Mouse (Mus musculus): Measurements from ENCODE around the gene Cpb2.
A peak's percentile ranks its signal among the peaks of the same experiment; 100 is the strongest.

The Cpb2 gene

DNA sequence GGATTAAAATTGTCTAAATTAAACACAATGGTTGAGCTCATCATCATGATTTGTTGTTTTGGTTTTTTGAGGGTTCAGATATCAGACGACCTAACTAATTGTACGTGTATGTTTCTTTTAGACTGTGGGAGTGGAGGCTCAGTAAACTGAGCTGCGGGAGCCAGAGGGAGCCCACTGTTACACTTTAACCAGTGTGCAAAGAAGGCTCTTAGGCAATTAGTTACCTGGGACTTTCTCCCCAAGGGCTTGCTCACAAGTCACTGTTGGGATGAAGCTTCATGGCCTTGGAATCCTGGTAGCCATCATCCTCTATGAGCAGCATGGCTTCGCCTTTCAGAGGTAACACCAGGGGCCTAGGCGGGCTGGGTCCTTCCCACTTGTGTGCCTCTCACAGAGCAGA is at the start of gene Cpb2:
Gene Cpb2 (plus strand): TSS at position 201 of the 400 bp plus-strand sequence.
- DNase-seq (ENCODE audit: low read depth, low spot score), result no peak

DNA sequence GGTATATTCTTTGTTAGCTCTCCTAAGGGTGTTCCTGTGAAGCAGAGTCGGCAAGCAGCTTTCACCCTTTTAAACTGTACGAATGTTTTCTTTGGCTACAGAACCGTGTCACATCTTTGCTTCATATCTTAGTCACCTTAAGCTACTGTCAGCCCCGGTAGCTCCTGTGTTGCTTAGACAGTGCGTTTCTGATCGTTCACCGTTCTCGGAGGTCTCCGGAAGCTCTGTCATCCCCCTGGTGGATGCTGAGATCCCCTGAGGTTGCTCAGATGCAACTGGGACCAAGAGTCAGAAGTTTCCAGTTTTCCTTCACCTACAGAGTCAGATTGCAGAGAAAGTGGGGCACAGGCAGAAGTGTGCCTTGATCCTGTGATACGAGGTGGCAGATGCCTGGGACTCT is 49.7 kb upstream of the Cpb2 start:
- DNase-seq (ENCODE audit: low read depth, low spot score), result no peak

DNA sequence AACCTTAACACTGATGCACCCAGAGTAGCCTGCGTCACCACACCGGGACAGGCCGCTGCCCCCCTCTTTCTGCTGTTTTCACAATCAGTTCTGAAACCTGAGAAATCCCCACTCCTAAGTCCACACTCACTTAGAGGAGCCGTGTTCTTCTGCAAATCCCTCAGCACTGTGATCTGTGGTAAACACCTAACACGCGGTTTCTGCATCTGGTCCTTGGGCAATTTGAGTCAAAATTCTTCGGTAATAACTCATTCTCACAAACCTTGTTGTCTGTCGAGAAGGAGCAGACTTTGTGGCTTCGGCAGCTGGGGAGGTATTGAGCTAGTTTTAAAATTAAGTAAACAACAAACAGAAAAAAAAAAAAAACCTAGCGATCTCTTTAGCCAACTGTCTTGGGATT is 49.2 kb upstream of the Cpb2 start:
- no peak for DNase-seq (ENCODE audit: low read depth, low spot score)

DNA sequence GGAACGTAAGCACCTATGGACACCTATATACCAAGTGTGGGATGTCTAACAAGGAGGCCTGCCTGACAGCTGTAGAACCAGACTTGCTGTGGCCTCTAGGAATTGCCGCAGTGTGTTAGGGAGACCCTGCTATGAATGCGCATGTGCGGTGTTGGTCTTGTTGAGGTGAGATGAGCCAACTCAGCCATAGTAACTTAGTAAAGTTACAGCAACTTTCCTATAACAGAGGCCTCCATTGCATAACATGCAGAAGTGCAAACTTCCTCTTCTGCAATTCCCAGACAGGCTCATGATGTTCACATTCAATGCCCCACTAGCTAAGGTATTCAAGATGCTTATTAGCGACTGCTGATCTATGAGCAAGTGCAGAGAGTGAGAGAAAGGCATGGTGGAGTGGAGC is 46.6 kb upstream of the Cpb2 start:
- no peak for DNase-seq (ENCODE audit: low read depth, low spot score)

DNA sequence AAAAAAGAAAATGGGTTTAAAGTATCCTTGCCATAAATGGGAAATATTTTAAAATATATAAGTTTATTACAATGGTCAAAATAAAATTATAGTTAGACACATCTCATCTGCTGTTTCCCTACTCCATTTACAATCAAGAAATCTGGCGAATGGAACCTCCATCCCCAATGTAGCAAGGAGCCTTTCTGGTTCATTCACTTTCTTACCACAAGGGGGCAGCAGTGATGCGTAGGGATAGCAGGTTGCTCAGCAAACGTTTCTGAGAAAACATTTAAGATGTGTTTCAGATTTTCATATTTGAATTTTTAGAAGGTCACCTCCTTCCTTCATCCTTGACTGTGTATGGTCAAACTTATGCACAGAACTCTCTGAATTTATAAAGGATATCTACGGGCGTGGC is 45.1 kb upstream of the Cpb2 start:
- DNase-seq (ENCODE audit: low read depth, low spot score), result peak; percentile 62

DNA sequence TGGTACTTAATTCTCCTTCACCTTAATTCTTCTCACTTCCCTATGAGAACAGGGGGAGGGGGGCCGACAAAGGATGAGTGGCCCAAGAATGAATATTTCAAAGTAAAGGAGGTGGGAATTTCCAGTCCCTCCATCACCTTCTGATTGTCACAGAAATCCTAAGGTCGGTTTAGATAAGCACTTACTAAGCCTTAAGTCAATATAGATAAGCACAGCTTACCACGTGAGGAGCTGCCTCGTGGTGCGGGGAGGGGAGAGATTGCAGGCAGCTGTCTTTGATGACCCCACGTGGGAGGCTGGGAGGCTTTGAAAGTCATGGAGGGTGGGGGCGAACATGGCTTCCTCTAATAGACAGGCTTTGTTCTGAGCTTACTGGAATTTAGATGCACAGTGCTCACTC is 44.4 kb upstream of the Cpb2 start:
- no peak for DNase-seq (ENCODE audit: low read depth, low spot score)

DNA sequence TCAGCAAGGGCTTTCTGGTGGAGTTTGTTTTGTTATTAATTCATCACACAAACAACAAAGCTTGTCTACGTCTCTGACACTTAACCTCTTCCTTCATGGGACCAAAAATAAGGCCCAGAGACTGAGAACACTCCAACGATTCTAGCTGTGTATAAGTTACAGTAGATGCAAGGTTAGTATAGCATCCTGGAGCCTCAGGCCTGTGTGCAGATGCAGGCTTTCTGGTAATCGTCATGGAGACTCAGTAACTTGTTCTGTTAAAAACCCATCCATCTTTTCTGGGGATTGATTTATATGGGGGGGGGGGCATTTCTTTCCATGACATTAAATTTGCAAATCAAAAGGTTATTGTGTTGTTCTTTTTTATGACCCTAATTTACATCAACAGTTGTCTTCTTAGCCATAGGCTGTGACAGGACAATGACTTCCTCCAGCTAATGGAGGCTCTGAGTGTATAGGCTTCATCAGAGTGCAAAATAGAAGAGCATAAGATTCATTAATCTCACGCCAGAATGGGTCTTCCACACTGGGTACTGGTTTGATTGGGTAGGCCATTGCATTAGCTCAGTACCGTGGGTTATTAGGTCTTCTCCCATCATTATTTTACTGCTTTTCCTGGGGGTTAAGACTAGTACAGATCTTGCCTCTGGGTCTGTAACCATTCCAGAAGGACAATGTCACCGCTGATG is 36.6 kb upstream of the Cpb2 start:
- no peak for DNase-seq (ENCODE audit: low read depth, low spot score)

DNA sequence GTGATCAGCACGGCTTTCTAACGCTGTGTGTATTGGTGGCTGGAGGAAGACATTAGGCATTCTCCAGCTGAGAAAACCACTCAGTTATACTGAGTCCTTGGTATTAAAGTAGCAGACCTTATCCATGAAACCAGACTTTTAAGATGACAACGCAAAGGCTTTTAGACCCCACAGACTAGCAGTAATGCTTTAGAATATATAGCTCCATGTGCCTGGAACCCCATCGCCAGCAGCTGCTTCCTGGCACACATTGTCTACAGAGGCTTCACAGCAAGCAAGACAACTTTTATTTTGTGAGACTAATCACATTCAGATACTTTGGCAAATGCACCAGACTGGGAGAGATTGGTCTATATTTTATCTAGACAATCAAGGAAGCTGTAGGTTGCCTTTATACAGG is 35.8 kb upstream of the Cpb2 start:
- no peak for DNase-seq (ENCODE audit: low read depth, low spot score)

DNA sequence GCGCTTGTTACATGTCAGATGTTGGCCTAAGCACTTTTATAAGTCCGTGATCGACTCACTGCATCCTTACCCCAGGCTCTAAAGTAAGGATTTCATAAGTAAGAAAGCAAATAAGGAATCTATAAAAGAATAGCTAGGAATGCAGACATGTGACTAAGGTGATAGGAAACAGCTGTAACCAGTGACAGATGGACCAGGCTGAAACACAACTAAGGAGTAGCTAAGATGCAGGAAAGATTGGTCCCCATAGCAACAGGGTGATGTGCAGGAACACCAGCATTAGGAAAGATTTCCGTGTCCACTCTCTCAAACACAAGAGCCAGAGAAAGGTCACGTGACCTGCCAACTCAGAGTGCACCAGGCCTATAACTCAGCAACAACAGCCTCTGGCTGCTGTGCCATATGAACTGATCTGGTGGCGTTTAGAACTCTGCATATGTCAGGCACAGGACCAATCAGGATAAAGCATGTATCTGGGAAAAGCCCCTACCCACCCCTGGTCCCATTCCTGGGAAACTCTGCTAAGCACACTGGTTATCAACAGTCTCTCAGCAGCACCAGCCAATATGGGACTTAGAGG is 33.4 kb upstream of the Cpb2 start:
- DNase-seq (ENCODE audit: low read depth, low spot score), result no peak

DNA sequence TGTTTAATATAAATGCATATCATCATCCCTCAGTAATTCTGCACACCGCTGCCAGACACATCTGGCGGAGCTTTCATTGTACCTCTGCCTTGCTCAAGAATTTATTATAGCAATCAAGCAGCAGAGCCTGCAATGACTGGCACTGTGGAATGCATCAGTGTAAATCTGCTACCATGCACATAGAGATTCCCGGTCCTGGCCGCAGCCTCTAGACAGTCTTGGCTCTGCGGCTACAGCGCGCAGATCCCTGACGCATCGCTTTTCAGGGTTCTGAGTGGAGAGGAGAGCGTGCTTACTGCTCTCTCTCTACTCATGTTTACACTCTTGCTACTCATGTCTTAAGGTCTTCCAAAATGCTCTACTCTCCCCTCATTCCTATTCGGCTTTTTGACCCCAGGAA is 28.3 kb upstream of the Cpb2 start:
- DNase-seq (ENCODE audit: low read depth, low spot score), result no peak

DNA sequence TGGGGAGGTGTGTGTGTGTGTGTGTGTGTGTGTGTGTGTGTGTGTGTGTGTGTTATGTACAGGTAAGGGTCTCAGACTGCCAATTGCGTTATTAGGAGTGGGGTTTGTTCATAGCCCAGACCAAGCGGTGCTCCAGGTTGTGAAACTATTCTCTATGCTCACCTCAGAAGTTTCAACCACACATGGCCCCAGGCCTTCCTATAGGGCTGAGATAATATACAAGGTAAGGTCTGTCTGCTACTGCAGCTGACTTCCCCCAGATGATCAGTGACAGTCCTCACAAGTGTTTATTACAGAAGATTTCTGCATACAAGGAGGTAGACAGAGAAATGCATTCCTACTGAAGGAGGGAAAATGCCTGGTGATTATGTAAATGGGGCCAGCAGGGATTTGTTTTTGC is 23.2 kb upstream of the Cpb2 start:
- no peak for DNase-seq (ENCODE audit: low read depth, low spot score)

DNA sequence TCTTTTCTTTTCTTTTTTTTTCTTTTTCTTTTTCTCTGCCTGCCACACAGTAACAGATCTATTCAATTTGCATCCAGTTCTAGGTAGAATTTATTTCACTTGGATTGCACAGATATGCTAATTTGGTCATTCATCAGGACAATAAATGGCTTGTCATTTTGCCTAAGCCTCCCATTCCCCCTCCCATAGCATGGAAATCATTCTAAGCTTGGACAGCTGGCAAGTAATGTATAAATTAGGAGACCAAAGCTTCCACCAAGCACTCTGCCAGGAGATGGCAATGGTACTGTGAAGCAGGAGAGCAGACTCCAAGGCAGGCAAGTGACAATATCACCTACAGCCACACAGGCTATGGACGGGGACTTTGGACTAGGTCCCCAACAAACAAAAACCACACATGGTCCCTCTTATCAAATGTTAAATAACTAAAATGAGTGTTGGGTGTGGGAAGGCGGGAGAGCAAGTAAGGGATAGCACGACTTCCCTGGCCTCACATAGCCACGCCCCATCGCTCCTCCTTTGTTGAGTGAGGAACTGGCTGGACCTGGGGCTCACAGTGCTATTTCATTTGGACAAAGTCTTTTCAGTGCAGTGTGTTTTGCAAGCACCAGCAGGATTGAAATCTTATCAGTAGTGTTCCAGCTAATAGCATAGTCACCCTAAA is 22.7 kb upstream of the Cpb2 start:
- DNase-seq (ENCODE audit: low read depth, low spot score), result no peak

DNA sequence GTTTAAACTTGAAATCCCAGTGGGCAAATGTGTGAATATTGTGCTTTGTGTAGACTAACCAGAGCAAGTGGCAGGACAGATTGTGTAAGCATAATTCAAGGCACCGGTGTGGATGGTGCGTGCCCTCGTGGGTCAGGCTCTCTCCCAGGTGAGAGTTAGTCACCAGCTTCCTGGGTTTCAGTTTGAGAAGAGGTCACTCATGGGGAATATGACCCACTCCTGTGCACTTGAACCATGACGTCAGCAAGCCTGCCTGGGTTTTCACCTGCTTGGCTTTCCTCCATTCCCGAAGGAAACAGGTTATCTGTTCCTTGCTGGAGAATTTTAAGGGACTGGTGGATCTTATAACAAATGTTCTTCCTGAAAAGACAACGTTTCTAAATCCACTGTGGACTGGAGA is 19.7 kb upstream of the Cpb2 start:
- no peak for DNase-seq (ENCODE audit: low read depth, low spot score)

DNA sequence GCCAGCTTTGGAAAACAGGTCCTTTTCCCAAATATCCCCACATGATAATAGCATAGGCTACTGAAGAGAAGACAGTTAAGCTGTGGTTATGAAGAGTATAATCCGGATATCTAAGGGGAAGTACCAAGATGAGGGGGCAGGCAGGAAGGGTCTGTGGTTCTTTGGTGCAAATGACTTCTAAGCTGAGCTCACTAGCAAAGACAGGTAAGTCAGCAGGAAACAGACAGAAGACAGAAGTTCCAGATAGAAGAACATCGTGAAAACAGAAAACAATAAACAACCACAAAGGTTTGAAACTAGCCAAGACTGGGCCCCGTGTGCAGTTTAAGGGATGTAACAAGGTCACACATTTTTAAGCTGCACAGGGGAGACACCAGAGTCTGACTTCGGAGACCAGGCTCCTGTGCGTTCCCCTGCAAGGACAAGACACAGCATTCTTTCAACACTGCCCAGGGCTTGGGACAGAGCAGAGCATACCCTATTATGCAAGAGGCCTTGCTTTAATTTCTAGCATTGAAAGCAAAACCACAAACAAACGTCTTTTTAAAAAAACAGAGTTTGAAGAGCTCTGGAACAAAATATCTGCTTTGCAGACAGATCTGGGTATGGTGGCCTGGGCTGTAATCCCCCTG is 14.5 kb upstream of the Cpb2 start:
- no peak for DNase-seq (ENCODE audit: low read depth, low spot score)

DNA sequence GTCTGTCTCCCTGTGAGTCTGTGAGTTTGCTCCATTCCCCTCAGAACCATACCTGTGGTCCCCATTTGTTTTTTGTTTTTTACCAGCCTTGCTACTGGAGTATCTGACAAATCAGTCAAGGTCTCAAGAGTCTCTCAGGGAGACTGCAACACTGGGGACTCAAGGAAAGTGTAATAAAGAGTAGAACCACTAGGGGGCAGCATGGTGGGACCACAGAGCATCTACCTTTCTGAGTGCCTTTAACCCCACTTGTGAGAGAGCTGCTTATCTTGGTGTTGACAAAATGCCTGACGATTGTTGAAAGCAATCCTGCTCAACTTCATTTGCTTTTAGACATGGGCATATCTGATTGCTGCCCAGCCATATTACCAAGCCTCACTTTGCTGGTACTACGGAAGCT is 12.3 kb upstream of the Cpb2 start:
- DNase-seq (ENCODE audit: low read depth, low spot score), result peak; percentile 68

DNA sequence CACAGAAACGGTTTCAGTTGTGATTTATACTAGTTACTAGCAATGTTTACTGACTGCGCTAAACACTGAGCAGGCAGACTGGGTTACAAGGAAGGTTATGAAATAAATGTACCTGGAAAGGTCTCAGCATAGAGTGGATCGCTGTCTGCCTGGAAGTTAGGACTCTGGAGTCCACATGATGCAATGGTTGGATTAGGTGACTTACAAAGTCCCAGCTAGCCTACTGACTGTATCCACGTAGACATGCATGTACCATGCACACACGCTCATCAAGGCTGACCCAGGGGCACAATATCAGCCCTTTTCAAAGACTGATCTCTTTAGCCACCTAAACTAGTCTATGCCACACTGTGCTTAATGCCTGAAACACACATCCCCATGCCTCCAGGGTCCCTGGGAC is 9.0 kb upstream of the Cpb2 start:
- DNase-seq (ENCODE audit: low read depth, low spot score), result no peak

DNA sequence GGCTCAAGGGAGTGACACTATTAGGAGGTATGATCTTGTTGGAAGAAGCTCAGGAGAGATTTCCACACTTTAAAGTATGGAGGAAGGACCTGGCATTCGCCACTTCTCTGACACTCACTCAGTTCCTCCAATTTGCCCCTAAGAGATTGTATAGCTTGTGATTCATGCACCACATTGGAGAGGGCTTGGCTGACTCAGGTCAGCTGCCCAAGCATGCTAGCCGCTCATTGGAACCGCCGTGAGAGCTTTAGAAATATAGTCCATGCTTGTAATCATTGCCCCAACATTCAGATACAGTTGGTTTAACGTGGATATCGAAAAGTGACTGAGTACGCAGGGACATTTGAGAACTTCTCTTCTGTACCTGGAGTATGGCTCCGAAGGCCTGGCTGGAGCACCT is 6.5 kb upstream of the Cpb2 start:
- no peak for DNase-seq (ENCODE audit: low read depth, low spot score)

DNA sequence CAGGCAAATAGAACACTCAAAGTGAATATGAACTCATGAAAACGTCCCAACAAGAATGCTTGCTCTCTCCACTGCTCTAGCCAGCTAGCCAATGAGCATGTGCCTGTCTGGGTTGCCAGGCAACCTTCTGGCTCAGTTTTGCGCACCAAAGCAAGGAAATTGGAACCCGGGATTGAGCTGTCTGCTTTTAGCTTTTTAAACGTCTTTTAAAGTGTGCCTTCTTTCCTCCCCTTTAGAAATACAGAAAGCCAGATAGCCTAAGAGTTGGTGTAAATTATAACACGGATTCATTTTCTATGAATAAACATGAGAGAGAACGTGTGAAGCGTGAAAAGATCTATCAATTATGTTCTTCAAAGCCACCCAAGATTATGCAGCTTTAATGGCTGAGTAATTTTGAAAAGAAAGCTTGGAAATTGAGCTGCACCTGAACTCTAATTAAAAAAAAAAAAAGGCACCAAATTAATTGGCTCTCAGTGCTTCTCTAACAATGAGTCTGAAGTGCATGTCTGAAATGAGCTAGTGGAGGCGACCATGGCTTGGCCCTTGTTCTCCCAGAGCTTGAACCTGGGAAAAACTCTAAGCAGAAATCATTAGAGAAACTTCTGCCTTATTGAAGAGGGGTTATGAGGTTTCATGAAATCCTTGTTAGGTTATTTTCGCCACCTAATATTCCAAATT is 6.0 kb upstream of the Cpb2 start:
- DNase-seq (ENCODE audit: low read depth, low spot score), result no peak

DNA sequence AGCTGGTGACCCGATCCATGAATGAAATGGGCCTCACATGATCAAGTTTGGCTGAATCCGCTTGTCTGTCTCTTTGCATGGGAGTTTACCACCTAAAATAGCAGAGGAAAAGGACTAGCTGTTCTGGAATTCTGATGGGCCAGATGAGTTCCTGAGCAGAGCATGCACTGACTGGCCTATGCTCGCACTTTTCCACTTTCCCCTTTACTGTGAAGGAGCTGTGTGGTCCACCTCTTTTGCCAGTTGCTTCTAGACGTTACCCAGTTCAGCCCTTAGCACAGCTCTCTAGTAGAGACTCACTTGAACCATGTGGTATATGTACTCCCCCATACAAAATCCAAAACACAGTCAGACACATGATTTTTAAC is 5.5 kb upstream of the Cpb2 start:
- DNase-seq (ENCODE audit: low read depth, low spot score), result no peak

DNA sequence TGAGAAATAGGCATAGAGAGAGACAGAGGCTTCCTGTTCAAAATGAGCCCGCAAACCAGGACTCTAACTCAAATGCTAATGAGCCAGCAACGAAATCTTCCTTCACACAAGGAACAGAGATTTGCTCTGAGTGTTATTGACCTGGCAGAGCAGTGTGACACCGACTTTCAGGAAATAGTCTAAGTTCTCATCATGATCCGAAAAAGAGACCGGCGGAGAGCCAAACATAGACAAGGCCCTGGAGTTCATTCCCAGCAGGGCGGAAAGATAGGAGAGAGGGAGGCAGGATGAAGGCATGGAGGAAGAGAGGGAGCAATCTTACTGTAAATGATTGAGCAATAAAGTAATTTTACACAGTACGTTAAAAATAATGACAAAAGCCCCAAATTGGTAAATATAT is 5.0 kb upstream of the Cpb2 start:
- DNase-seq (ENCODE audit: low read depth, low spot score), result no peak

DNA sequence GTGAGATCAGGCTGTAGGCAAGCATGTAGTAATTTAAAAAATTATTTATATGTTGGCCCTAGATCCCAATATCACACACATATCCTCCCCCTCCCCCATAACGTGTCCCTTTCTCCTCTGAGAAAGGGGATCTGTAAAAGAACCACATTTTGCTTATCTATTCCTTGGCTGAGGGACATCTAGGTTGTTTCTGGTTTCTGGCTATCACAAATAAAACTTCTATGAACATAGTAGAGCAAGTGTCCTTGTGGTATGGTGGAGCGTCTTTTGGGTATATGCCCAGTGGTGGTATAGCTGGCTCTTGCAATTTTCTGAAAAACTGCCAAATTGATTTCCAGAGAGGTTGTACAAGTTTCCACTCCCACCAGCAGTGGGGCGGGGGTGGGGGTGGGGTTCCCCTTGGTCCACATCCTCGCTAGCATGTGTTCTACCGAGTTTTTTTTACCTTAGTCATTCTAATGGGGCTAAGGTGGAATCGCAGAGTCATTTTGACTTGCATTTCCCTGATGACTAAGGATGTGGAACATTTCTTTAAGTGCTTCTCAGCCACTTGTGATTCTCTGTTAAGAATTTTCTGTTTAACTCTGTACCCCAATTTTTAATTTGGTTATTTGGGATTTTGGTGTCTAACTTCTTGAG is 3.9 kb upstream of the Cpb2 start:
- DNase-seq (ENCODE audit: low read depth, low spot score), result no peak
